Mouse (Mus musculus): ENCODE measurements around the gene Taar7b.

GRCm38 (mm10) chr10:23963444-23963843 is 36.3 kb upstream of the Taar7b start:
- no peak for TF ChIP-seq EP300 (IDR thresholded peaks at IDR 0.05; ENCODE audit: low read depth in 1 of 2, low read length in 2 of 2)
- no peak for TF ChIP-seq BHLHE40 (IDR thresholded peaks at IDR 0.05; ENCODE audit: borderline replicate concordance, low read depth, low read length)
- no peak for TF ChIP-seq SIN3A (IDR thresholded peaks at IDR 0.05; ENCODE audit: low read length)
- no peak for TF ChIP-seq SMC3 (IDR thresholded peaks at IDR 0.05; ENCODE audit: low read depth, low read length)
- no peak for TF ChIP-seq POLR2A (IDR thresholded peaks at IDR 0.05; ENCODE audit: control insufficient read depth in 1 of 2, insufficient read depth in 1 of 2, low read depth in 1 of 2, low read length in 2 of 2, poor library complexity in 1 of 2)
- no peak for TF ChIP-seq UBTF (IDR thresholded peaks at IDR 0.05; ENCODE audit: borderline replicate concordance, insufficient read depth, low read depth, low read length)
- TF ChIP-seq ZMIZ1 (IDR thresholded peaks at IDR 0.05; ENCODE audit: low read depth, low read length): no peak
- TF ChIP-seq CTCF (IDR thresholded peaks at IDR 0.05 in 2 of 3, conservative IDR thresholded peaks at IDR 0.05 in 1 of 3; ENCODE audit: control insufficient read depth in 1 of 3, insufficient read depth in 1 of 3, low read depth in 2 of 3, low read length in 3 of 3, poor library complexity in 1 of 3, severe bottlenecking in 1 of 3): no peak
- TF ChIP-seq USF2 (IDR thresholded peaks at IDR 0.05; ENCODE audit: borderline replicate concordance in 1 of 2, insufficient read depth in 1 of 2, low read depth in 1 of 2, low read length in 2 of 2): no peak
- TF ChIP-seq ELF1 (IDR thresholded peaks at IDR 0.05; ENCODE audit: low read depth, low read length): no peak
- no peak for TF ChIP-seq MAFK (IDR thresholded peaks at IDR 0.05; ENCODE audit: borderline replicate concordance, low read depth, low read length)
- TF ChIP-seq CHD1 (IDR thresholded peaks at IDR 0.05; ENCODE audit: low read depth, low read length): no peak
